Mouse (Mus musculus): ENCODE data around the gene Aadac.

DNA sequence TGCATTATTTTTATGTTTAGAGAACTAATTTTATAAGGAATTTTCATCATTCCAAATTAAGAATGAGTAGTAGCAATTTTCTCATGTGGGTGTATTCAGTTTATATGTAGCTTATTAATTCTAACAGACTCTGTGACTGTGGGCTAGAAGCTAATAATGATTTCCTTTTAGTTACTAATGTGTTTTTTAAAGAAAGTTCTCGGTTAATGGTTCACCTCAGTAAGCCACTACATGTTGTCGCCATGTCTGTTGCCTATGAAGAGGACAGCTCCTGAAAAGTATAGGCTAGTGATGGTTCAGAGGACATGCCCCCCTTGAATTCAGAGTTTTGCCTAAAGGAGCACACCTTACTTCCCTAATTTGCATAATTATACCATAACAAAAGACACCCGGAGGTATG is 57.2 kb downstream of the Aadac start:
- TF ChIP-seq USF2 (conservative IDR thresholded peaks at IDR 0.05; ENCODE audit: low read depth, low read length), result no peak
- no peak for TF ChIP-seq POLR2A (IDR thresholded peaks at IDR 0.05; ENCODE audit: low read depth, low read length)
- no peak for TF ChIP-seq USF1 (IDR thresholded peaks at IDR 0.05; ENCODE audit: low read depth, low read length)
- no peak for TF ChIP-seq EP300 (IDR thresholded peaks at IDR 0.05; ENCODE audit: low read length)
- TF ChIP-seq GABPA (IDR thresholded peaks at IDR 0.05; ENCODE audit: insufficient replicate concordance, low read depth, low read length), result no peak
- no peak for TF ChIP-seq ZNF384 (IDR thresholded peaks at IDR 0.05; ENCODE audit: low read depth, low read length)
- TF ChIP-seq NELFE (IDR thresholded peaks at IDR 0.05; ENCODE audit: low read depth, low read length), result no peak
- no peak for TF ChIP-seq ETS1 (conservative IDR thresholded peaks at IDR 0.05; ENCODE audit: low read depth, low read length)
- TF ChIP-seq RAD21 (IDR thresholded peaks at IDR 0.05; ENCODE audit: low read depth, low read length), result no peak
- no peak for TF ChIP-seq BHLHE40 (IDR thresholded peaks at IDR 0.05; ENCODE audit: low read depth, low read length)
